ENCODE assay signal across 11 mouse cellular contexts in genomic region chr11:48796290-48796689, GRCm38 (mm10).
"Had no signal": no experiment of that assay in that cellular context is flagged by ENCODE, and none has a peak within 500 bp of the region (broad histone marks: within the 10 kb centered on the region; RNA-seq: fewer than 3 reads in every experiment).

No protein-coding gene starts in this region.

- H3K9ac ChIP-seq: liver, embryonic 13.5 days; midbrain, embryonic 13.5 days; stomach, embryonic 15.5 days had no signal

- H3K36me3 ChIP-seq: midbrain, embryonic 13.5 days; stomach, embryonic 15.5 days had no signal

- DNase-seq: kidney, adult 9 months; kidney, postnatal 14 days; liver, embryonic 13.5 days; lung, adult 2 months; lung, postnatal 14 days; right cerebral cortex, postnatal 14 days; thymus, postnatal 36 days had no signal

- H3K4me3 ChIP-seq: left cerebral cortex, adult 2 months; limb, embryonic 10.5 days; liver, embryonic 13.5 days; midbrain, embryonic 13.5 days; stomach, embryonic 15.5 days had no signal

- H3K27ac ChIP-seq: left cerebral cortex, adult 2 months; limb, embryonic 10.5 days; midbrain, embryonic 13.5 days; stomach, embryonic 15.5 days had no signal

- H3K27me3 ChIP-seq: liver, embryonic 13.5 days; midbrain, embryonic 13.5 days; stomach, embryonic 15.5 days had no signal

- H3K4me2 ChIP-seq: midbrain, embryonic 13.5 days; stomach, embryonic 15.5 days had no signal

- ATAC-seq: midbrain, embryonic 13.5 days had no signal

- H3K9me3 ChIP-seq: limb, embryonic 10.5 days; liver, embryonic 13.5 days; midbrain, embryonic 13.5 days; stomach, embryonic 15.5 days had no signal
